Mouse (Mus musculus) skeletal muscle tissue, adult 2 months (tissue): ENCODE measurements around the gene Cyb561d2.
"Not testable (repeated sequence)": the region's sequence is repeated elsewhere in the genome, so short reads cannot be mapped to it uniquely, and the experiment has no call there.

Experiments used
- DNase-seq: peaks from one replicate; pipeline ENCODE4 v3.0.0-alpha.2; 2012; ENCODE audit warnings: low read depth, low spot score

Cyb561d2 gene

GRCm38 (mm10) chr9:107571534-107572326, 29.7 kb upstream of the Cyb561d2 start:
- DNase-seq = no peak

GRCm38 (mm10) chr9:107570845-107571244, 28.9 kb upstream of the Cyb561d2 start:
- DNase-seq = no peak

GRCm38 (mm10) chr9:107570016-107570415, 28.0 kb upstream of the Cyb561d2 start:
- DNase-seq = no peak

- DNase-seq = no peak
Measured at GRCm38 (mm10) chr9:107569270-107569669, 27.3 kb upstream of the Cyb561d2 start.

- peak; percentile 68 for DNase-seq
Measured at GRCm38 (mm10) chr9:107568331-107569261, 26.6 kb upstream of the Cyb561d2 start.

- DNase-seq = no peak
Measured at GRCm38 (mm10) chr9:107567702-107568319, 25.8 kb upstream of the Cyb561d2 start, which contains the start of gene Hyal2. TSS of gene Hyal2 (plus strand) at chr9:107567945.

GRCm38 (mm10) chr9:107566855-107567254, 24.9 kb upstream of the Cyb561d2 start:
- no peak for DNase-seq

- peak; percentile 67 for DNase-seq
Measured at GRCm38 (mm10) chr9:107566041-107566709, 24.2 kb upstream of the Cyb561d2 start.

- not testable (repeated sequence) for DNase-seq
Measured at GRCm38 (mm10) chr9:107565556-107565955, 23.6 kb upstream of the Cyb561d2 start.

- DNase-seq = peak; percentile 95
Measured at GRCm38 (mm10) chr9:107563029-107563581, 21.1 kb upstream of the Cyb561d2 start, which contains the start of gene Tusc2. TSS of gene Tusc2 (plus strand) at chr9:107563255.

GRCm38 (mm10) chr9:107556346-107556745, 14.4 kb upstream of the Cyb561d2 start:
- no peak for DNase-seq

GRCm38 (mm10) chr9:107555701-107556100, 13.7 kb upstream of the Cyb561d2 start:
- DNase-seq = no peak

GRCm38 (mm10) chr9:107555031-107555457, 13.1 kb upstream of the Cyb561d2 start:
- peak; percentile 77 for DNase-seq

GRCm38 (mm10) chr9:107554319-107554825, 12.4 kb upstream of the Cyb561d2 start:
- peak; percentile 99 for DNase-seq

GRCm38 (mm10) chr9:107553541-107554318, 11.7 kb upstream of the Cyb561d2 start:
- no peak for DNase-seq

- no peak for DNase-seq
Measured at GRCm38 (mm10) chr9:107552690-107553393, 10.8 kb upstream of the Cyb561d2 start.

GRCm38 (mm10) chr9:107551890-107552355, 9.9 kb upstream of the Cyb561d2 start:
- DNase-seq = no peak

- DNase-seq = no peak
Measured at GRCm38 (mm10) chr9:107551117-107551889, 9.3 kb upstream of the Cyb561d2 start, which contains the start of gene Rassf1. TSS of gene Rassf1 (plus strand) at chr9:107551555.
